Mouse (Mus musculus) thymus, adult 2 months (tissue): ENCODE measurements around the gene L3hypdh.

Experiments used
- CTCF ChIP-seq: fragments of 200-500 bp; IDR thresholded peaks from 2 replicates; pipeline ENCODE4 v1.5.1; 2012; ENCODE audit warnings: mild to moderate bottlenecking, control low read depth, low read length, moderate library complexity, borderline replicate concordance; ENCODE audit not compliant: control insufficient read depth, poor library complexity, insufficient read depth; ENCODE audit errors: extremely low read depth
- POLR2A ChIP-seq: fragments of 200-500 bp; IDR thresholded peaks from 2 replicates; pipeline ENCODE4 v1.6.1; 2012; ENCODE audit warnings: mild to moderate bottlenecking, low read length, control low read depth, moderate library complexity; ENCODE audit not compliant: control insufficient read depth, poor library complexity, insufficient read depth; ENCODE audit errors: extremely low read depth

DNA sequence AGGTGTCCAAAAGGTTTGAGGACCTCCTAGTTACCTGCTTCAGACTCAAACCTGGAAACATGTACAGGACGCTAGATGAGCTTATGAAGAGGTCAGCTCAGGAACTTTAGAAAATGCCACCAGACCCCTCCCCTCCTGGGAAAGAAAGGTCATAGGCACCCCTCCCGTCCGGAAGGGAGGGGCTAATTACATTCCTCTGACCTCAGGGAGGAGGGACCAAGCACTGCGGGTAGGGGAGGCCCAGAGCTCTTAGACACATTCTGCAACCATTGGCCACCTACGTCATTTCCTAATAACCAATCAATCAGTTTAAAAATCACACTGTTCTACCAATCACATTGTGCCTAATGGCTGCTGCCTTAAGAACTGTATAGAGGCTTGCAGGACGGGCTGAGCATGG is 32.7 kb downstream of the L3hypdh start:
- no peak for TF ChIP-seq CTCF
- no peak for TF ChIP-seq POLR2A
